Mouse (Mus musculus): ENCODE data around the gene Ifi213. TPM values are rescaled to one million over a fixed set of nuclear protein-coding genes. Genes with fewer than 3 reads are reported as not detected.
"Not testable (repeated sequence)": the region's sequence is repeated elsewhere in the genome, so short reads cannot be mapped to it uniquely, and the experiment has no call there.

Gene Ifi213
- polyA plus RNA-seq (2016; fragmentation: Nextera tagmentation; extraction: Ambion mirVana): not detected in 2 replicates

DNA sequence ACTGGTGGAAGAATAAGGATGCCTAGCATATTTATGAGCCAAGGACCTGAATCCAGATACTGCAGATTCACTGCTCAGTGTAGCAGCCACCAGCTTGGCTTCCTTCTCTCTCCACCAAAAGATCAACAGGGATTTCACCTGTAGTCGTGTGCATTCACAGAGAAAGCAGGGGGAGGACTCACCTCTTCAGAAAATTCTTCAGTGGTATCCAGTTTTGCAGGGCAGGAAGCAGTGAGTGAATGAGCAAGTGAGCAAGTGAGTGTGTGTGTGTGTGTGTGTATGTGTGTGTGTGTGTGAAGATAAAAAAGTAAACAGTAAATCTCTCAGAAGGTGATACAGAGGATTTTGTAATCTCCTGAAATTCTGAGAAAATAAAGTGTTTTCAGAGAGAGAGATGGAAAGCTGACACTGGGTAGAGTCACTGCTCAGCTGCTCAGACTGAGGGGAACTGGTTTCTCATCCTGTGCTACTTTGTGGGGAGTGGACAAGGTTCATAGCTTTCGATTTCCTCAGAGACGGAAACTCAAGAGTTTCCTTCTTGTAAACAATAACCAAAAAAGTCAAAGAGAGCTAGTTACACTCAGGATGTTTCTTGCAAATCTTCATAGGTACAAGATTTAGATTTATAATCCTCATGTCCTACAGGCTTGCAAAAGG, at the start of gene Ifi213:
Gene Ifi213 (minus strand): TSS at position 437 of the 657 bp plus-strand sequence.
- 76% methylated on average over 3 of the region's 3 CpGs for WGBS

DNA sequence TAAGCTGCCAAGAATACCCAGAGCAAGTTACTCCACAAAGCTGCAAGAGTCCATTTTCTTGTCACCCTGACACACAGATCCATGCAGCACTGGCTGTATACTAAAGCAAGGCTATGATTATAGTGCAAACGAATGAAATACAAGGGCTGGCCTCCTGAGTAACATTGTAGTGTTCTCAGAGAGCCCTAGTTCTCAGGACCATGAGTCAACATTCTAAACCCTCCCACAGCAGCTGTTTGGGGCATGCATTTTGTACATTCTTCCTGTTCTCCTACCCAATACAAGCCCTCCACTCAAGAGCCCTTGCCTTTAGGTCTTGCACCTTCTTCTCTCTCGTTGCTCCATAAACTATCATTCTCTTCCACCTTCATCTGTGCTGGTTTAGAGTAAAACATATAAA, 46.3 kb upstream of the Ifi213 start:
- Histone ChIP-seq H3K36me3 (no peaks in the 10 kb centered on the region), H3K27me3 (ENCODE audit: insufficient read depth, poor library complexity, severe bottlenecking) (no peaks in the 10 kb centered on the region), H3K27ac (no peak overlapping the region), H3K9me3 (no peaks in the 10 kb centered on the region), H3K4me1 (no peaks in the 10 kb centered on the region), H3K4me3 (no peak overlapping the region)
- no peak for DNase-seq (ENCODE audit: low spot score)
- WGBS: 62% methylated on average over 2 of the region's 2 CpGs

More for the DNA sequence above, at the start of gene Ifi213:
- not testable (repeated sequence) for H3K4me3 ChIP-seq; H3K36me3 ChIP-seq; H3K4me1 ChIP-seq; H3K9me3 ChIP-seq; H3K27ac ChIP-seq; DNase-seq (ENCODE audit: low spot score); H3K27me3 ChIP-seq (ENCODE audit: insufficient read depth, poor library complexity, severe bottlenecking)

DNA sequence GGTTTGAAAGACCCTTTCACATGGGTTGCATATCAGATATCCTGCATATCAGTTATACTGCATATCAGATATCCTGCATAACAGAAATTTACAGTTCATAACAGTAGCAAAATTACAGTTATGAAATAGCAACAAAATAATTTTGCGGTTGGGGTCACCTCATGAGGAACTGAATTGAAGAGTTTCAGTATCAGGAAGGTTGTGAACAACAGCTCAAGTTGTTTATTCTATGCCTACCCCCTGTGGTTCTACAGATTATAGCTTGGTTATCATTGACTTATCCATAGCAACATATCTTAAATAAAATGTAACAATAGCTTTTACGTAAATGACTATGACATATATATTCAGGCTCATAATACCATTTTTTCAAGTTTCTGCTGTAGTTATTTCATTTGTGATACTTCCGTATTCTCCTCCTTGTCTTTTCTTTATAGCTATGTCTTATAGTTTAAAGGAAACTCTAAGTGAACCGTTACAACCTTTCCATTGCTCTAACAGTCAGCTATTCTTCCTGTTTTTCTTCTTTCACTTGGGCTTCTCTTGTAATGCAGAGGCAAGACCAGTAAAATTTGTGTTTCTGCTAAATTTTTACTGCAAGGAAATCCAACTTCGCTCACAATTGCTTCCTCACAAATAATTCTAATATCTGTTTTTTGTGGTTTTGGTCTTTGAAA, 35.0 kb upstream of the Ifi213 start:
- no peak for DNase-seq (ENCODE audit: low spot score)
- 83% methylated on average over 5 of the region's 5 CpGs for WGBS
- no peak overlapping the region for H3K27ac ChIP-seq

DNA sequence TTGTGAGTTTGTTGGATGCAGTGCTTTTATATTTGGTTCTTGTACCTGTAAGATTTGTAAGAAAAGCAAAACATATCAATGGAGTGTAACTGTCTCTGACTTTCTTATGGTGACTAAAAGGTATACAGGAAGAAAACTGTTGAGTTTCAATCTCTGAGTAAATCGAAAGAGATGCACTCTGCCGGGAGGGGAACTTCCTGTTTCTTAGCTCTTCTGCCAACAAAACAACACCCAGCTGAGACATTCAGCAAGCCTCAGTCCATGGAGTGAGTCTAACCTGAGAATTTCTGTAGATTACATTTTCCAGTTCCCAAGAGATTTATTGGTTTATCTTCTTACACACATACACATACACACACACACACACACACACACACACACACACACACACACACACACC, 31.5 kb upstream of the Ifi213 start, which contains the start of gene Ifi209:
Gene Ifi209 (plus strand): TSS at position 296 of the 400 bp plus-strand sequence.
- not testable (repeated sequence) for H3K9me3 ChIP-seq; H3K4me3 ChIP-seq; H3K27me3 ChIP-seq (ENCODE audit: insufficient read depth, poor library complexity, severe bottlenecking); H3K27ac ChIP-seq; H3K4me1 ChIP-seq; H3K36me3 ChIP-seq; DNase-seq (ENCODE audit: low spot score)
- WGBS: 67% methylated on average over 2 of the region's 2 CpGs

More for the DNA sequence above, 35.0 kb upstream of the Ifi213 start:
- Histone ChIP-seq H3K27me3 (ENCODE audit: insufficient read depth, poor library complexity, severe bottlenecking) (no peaks in the 10 kb centered on the region), H3K4me3 (no peak overlapping the region), H3K9me3 (no peaks in the 10 kb centered on the region), H3K36me3 (no peaks in the 10 kb centered on the region), H3K4me1 (no peaks in the 10 kb centered on the region)

- 71% methylated on average over 2 of the region's 2 CpGs for WGBS
- no peaks in the 10 kb centered on the region for H3K4me1 ChIP-seq
- no peak for DNase-seq (ENCODE audit: low spot score)
- H3K9me3 ChIP-seq: no peaks in the 10 kb centered on the region
- no peaks in the 10 kb centered on the region for H3K36me3 ChIP-seq
- no peaks in the 10 kb centered on the region for H3K27me3 ChIP-seq (ENCODE audit: insufficient read depth, poor library complexity, severe bottlenecking)
- H3K27ac ChIP-seq: no peak overlapping the region
- no peak overlapping the region for H3K4me3 ChIP-seq
These were observed 27.6 kb upstream of the Ifi213 start for GRCm38 (mm10) chr1:173626686-173627085.

GRCm38 (mm10) chr1:173624052-173624451, 25.0 kb upstream of the Ifi213 start:
- H3K27ac ChIP-seq: no peak overlapping the region
- no peaks in the 10 kb centered on the region for H3K36me3 ChIP-seq
- H3K4me1 ChIP-seq: no peaks in the 10 kb centered on the region
- DNase-seq (ENCODE audit: low spot score): no peak
- no peaks in the 10 kb centered on the region for H3K27me3 ChIP-seq (ENCODE audit: insufficient read depth, poor library complexity, severe bottlenecking)
- H3K4me3 ChIP-seq: no peak overlapping the region
- H3K9me3 ChIP-seq: no peaks in the 10 kb centered on the region
- WGBS: 74% methylated on average over 2 of the region's 2 CpGs

- DNase-seq (ENCODE audit: low spot score); H3K4me1 ChIP-seq; H3K36me3 ChIP-seq; H3K9me3 ChIP-seq; H3K27ac ChIP-seq; H3K4me3 ChIP-seq; H3K27me3 ChIP-seq (ENCODE audit: insufficient read depth, poor library complexity, severe bottlenecking): not testable (repeated sequence)
- WGBS: 68% methylated on average over 2 of the region's 2 CpGs
These were observed 23.1 kb upstream of the Ifi213 start for GRCm38 (mm10) chr1:173622216-173622615.

- DNase-seq (ENCODE audit: low spot score); H3K36me3 ChIP-seq; H3K4me1 ChIP-seq; H3K4me3 ChIP-seq; H3K9me3 ChIP-seq; H3K27ac ChIP-seq; H3K27me3 ChIP-seq (ENCODE audit: insufficient read depth, poor library complexity, severe bottlenecking): not testable (repeated sequence)
- 80% methylated on average over 3 of the region's 3 CpGs for WGBS
These were observed 11.2 kb upstream of the Ifi213 start for GRCm38 (mm10) chr1:173610291-173610690.

- H3K4me1 ChIP-seq; DNase-seq (ENCODE audit: low spot score): not testable (repeated sequence)
- 89% methylated on average over 2 of the region's 2 CpGs for WGBS
These were observed 9.4 kb downstream of the Ifi213 start for GRCm38 (mm10) chr1:173589698-173590097.

GRCm38 (mm10) chr1:173579921-173580585, 19.0 kb downstream of the Ifi213 start:
- 91% methylated on average over 26 of the region's 26 CpGs for WGBS
- H3K4me3 ChIP-seq: no peak overlapping the region
- DNase-seq (ENCODE audit: low spot score): no peak
- peaks cover 20% of the 10 kb centered on the region for H3K9me3 ChIP-seq
- no peaks in the 10 kb centered on the region for H3K36me3 ChIP-seq
- H3K4me1 ChIP-seq: no peaks in the 10 kb centered on the region
- no peaks in the 10 kb centered on the region for H3K27me3 ChIP-seq (ENCODE audit: insufficient read depth, poor library complexity, severe bottlenecking)
- no peak overlapping the region for H3K27ac ChIP-seq

More at GRCm38 (mm10) chr1:173589698-173590097, 9.4 kb downstream of the Ifi213 start:
- not testable (repeated sequence) for H3K27me3 ChIP-seq (ENCODE audit: insufficient read depth, poor library complexity, severe bottlenecking); H3K4me3 ChIP-seq; H3K9me3 ChIP-seq; H3K27ac ChIP-seq; H3K36me3 ChIP-seq

- WGBS: 85% methylated on average over 9 of the region's 9 CpGs
- no peaks in the 10 kb centered on the region for H3K36me3 ChIP-seq
- H3K9me3 ChIP-seq: peaks cover 20% of the 10 kb centered on the region
- no peaks in the 10 kb centered on the region for H3K4me1 ChIP-seq
- H3K4me3 ChIP-seq: no peak overlapping the region
- H3K27ac ChIP-seq: no peak overlapping the region
- H3K27me3 ChIP-seq (ENCODE audit: insufficient read depth, poor library complexity, severe bottlenecking): no peaks in the 10 kb centered on the region
- no peak for DNase-seq (ENCODE audit: low spot score)
These were observed 20.0 kb downstream of the Ifi213 start for GRCm38 (mm10) chr1:173579079-173579478.

- not testable (repeated sequence) for H3K4me3 ChIP-seq; H3K27me3 ChIP-seq (ENCODE audit: insufficient read depth, poor library complexity, severe bottlenecking); H3K27ac ChIP-seq; H3K9me3 ChIP-seq; DNase-seq (ENCODE audit: low spot score); H3K4me1 ChIP-seq; H3K36me3 ChIP-seq
- WGBS: 80% methylated on average over 5 of the region's 5 CpGs
These were observed 48.5 kb downstream of the Ifi213 start for GRCm38 (mm10) chr1:173550491-173551050.

- H3K27me3 ChIP-seq (ENCODE audit: insufficient read depth, poor library complexity, severe bottlenecking); H3K4me1 ChIP-seq; H3K27ac ChIP-seq; H3K4me3 ChIP-seq; DNase-seq (ENCODE audit: low spot score); H3K9me3 ChIP-seq; H3K36me3 ChIP-seq: not testable (repeated sequence)
- WGBS: 71% methylated on average over 3 of the region's 3 CpGs
These were observed 50.3 kb downstream of the Ifi213 start for GRCm38 (mm10) chr1:173548798-173549197.
